Mouse (Mus musculus): ENCODE results near the gene A930017K11Rik.

The A930017K11Rik gene

GRCm38 (mm10) chr17:25958771-25959494 is 6.6 kb upstream of the A930017K11Rik start:
- no peak for DNase-seq (ENCODE audit: low read depth)

DNA sequence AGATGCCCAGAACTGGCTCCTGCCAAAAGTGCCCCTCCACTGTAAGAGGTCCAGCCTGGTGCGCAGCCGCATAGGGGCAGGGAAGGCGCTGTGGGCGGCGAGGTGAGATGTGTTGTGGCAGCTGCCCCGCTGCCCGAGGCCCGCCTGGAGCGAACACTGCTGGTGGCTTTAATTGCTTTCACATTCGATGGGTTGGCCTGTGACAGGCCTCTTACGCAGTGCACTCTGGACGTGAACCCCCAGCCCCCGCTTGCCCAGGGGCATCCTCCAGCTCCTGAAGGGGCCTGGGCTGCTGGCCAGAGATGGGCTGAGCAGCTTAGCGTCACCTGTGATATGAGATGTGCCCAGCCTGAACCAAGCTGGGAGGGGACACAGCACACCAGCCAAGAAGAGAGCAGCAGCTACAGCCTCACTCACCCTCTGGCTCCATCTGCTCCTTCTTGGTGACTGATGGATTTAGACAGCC is 5.3 kb upstream of the A930017K11Rik start:
- no peak for DNase-seq (ENCODE audit: low read depth)

- no peak for DNase-seq (ENCODE audit: low read depth)
Measured at GRCm38 (mm10) chr17:25956631-25957030, 4.3 kb upstream of the A930017K11Rik start.

GRCm38 (mm10) chr17:25956201-25956600 is 3.8 kb upstream of the A930017K11Rik start:
- DNase-seq (ENCODE audit: low read depth), result no peak

GRCm38 (mm10) chr17:25955736-25956135 is 3.4 kb upstream of the A930017K11Rik start:
- DNase-seq (ENCODE audit: low read depth), result no peak

- DNase-seq (ENCODE audit: low read depth), result no peak
Measured at GRCm38 (mm10) chr17:25954671-25955070, 2.3 kb upstream of the A930017K11Rik start.

DNA sequence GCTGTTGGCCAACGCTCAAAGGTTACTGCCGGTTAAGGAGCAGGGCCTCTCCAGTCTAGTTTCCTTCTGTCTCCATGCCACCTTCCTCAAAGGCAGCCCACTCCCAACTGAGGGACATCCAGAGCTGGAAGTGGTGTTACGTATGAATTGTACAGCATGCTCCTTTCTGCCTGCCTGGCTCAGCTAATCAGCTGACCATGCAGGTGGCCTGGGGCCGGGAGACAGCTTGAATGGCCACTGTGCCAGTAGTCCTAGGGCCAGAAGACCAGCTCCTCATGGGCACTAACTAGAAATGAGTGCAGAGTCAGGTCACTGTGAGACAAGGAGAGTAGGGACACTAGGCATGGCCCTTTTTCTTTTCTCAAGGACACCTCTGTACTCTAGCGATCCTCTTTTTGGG is 796 bp upstream of the A930017K11Rik start:
- no peak for DNase-seq (ENCODE audit: low read depth)

DNA sequence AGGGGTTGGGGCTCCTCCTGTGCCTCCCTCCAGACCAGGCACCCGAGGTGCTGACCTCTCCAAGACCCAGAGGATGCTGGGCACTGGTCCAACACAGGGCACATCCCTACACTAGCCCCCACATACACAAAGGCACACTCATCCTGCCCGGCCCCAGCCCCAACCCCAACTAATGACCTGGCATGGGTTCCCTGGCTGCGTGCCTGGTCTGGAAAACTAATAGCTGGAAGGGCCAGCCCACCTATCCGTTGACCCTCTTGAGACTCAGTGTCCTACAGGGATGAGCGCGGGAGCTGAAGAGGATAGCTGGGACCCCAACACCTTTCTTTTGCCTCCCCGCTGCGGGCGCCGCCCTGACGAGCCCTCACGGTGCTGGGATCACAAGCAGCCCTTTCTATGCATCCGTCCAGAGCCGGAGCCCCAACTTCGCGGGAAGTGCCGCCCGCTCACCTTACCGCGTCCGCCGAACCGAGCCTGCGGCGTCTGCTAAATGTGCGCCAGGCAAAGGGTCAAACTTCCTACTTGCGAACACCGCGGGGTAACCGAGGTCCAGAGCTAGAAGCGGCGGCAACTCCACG is 1.1 kb downstream of the A930017K11Rik start:
- DNase-seq (ENCODE audit: low read depth), result no peak

DNA sequence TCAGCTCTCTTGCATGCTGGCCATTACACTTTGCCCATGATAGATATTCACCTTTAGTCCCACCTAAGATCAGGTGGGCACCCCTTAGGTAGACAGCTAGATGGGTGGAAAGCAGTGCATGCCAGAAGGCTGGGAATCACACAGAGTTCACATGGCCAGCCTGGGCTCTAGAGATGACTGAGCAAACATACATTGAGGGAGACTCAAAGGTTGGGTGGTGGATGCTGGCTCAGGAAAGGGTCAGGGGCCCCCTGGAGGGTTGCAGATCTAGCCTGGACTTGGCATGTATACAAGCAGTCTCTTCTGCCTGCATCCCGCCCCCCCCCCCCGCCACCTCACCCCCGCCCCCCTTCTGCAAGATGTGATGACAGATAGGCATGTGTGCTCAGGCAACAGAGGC is 1.7 kb downstream of the A930017K11Rik start:
- no peak for DNase-seq (ENCODE audit: low read depth)

DNA sequence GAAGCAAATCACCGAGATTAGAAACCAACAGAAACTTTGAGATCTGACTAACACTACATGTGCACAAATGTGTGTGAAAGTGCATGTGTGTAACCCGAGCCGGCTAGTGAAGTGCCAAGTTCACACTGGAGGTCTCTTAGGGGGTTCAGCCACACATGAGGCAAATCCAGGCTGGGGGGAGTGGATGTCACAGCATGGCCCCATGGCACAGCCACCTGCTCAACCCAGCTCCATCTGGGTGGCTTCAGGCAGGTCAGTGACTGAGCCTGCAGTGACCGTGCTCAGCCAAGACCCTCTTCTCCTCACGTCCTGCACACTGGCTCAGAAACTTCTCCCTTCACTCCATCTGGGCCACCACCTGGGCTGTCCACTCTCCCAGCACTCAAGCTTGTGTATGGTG is 2.4 kb downstream of the A930017K11Rik start:
- DNase-seq (ENCODE audit: low read depth), result no peak

GRCm38 (mm10) chr17:25948051-25948450 is 4.3 kb downstream of the A930017K11Rik start:
- DNase-seq (ENCODE audit: low read depth), result no peak

DNA sequence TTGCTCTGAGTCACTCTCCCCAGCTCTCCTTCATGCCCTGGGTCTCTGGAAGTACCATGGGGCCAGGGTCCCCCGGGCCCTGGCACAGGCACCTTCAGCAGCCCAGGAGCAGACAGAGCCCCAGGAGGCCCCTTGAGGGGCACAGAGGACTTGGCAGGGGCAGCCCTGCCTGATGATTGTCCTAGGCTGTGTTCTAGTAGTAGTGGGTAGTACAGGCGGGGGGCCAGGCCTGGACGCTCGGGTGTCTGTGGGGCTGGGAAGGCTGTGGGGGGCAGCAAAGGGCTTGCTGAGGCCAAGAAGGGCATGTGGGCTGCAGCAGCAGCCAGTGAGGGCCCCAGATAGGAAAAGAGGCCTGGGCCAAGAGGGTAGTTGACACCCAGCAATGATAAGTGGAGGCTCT is 4.8 kb downstream of the A930017K11Rik start:
- no peak for DNase-seq (ENCODE audit: low read depth)

DNA sequence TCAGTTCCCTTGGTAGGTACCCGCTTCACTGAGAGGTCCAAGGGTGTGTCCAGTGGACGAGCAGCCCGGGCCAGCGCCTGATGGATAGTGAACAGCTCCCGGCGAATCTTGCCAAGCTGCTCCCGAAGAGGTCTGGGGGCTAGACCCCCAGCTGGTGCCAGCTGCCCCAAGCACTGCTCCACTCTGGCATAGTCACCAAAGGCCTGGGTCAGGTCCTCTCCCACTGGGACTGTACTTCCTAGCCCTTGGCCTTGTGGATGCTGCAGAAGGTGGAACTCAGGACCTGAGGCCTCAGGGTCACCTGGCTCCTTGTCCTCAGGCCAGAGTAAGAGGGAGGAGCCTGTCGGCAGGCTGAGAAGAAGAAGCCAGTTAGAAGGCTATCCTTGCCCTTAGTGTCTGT is 5.5 kb downstream of the A930017K11Rik start:
- no peak for DNase-seq (ENCODE audit: low read depth)

GRCm38 (mm10) chr17:25946349-25946748 is 6.0 kb downstream of the A930017K11Rik start:
- no peak for DNase-seq (ENCODE audit: low read depth)

GRCm38 (mm10) chr17:25945517-25946155 is 6.7 kb downstream of the A930017K11Rik start:
- DNase-seq (ENCODE audit: low read depth), result no peak

- no peak for DNase-seq (ENCODE audit: low read depth)
Measured at GRCm38 (mm10) chr17:25944366-25945163, 7.8 kb downstream of the A930017K11Rik start, which contains the start of the genes Pigq and Nhlrc4. Gene Pigq (minus strand): TSS chr17:25944936. Gene Nhlrc4 (minus strand): TSS chr17:25944961.

- no peak for DNase-seq (ENCODE audit: low read depth)
Measured at GRCm38 (mm10) chr17:25943769-25944168, 8.6 kb downstream of the A930017K11Rik start.

GRCm38 (mm10) chr17:25943221-25943620 is 9.1 kb downstream of the A930017K11Rik start:
- no peak for DNase-seq (ENCODE audit: low read depth)

- DNase-seq (ENCODE audit: low read depth), result no peak
Measured at GRCm38 (mm10) chr17:25942597-25943151, 9.7 kb downstream of the A930017K11Rik start.

GRCm38 (mm10) chr17:25941511-25942241 is 10.7 kb downstream of the A930017K11Rik start:
- peak; percentile 85 for DNase-seq (ENCODE audit: low read depth)

- DNase-seq (ENCODE audit: low read depth), result no peak
Measured at GRCm38 (mm10) chr17:25934526-25934925, 17.8 kb downstream of the A930017K11Rik start.

All from induced T-regulatory cell, adult 2 months (primary cell).